Mouse (Mus musculus) colon, adult 2 months (tissue): Measurements from ENCODE around the gene Gm4303. TPM values are rescaled to one million over a fixed set of nuclear protein-coding genes. Genes with fewer than 3 reads are reported as not detected.

ENCODE experiments used
- polyA plus RNA-seq: library from polyadenylated mRNA; depleted of rRNA; stranded (reverse); fragments of >200 nt; gene quantifications from 2 replicates; pipeline ENCODE4 v1.2.3, GENCODE M21; 2012; rRNA removed

The Gm4303 gene
- polyA plus RNA-seq, result not detected in 2 replicates

GRCm38 (mm10) chr10:100345672-100346071 is at the start of gene Gm4303:
TSS of gene Gm4303 (plus strand) at chr10:100345972.

GRCm38 (mm10) chr10:100335376-100335775 is 10.4 kb upstream of the Gm4303 start, which contains the start of gene Gm4301:
TSS of gene Gm4301 (plus strand) at chr10:100335676.

DNA sequence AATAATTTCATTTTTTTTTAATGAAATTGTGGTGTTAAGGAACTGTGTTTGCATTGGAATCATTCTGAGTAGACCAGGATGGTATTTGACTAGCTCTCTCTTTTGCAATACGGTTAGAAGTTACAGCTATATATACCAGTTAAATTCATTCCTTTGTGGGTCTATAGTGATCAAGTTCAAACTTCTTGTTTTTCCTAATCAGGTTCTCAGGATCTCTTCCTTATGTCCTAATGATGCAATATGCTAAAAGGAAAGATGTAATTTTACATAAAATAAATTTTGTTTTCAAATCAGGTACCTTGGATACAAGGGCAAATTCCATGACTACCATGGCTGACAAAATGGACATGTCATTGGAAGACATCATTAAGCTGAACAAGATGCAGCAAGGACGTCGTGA is 5.2 kb upstream of the Gm4303 start, which contains the start of gene Gm4302:
TSS of gene Gm4302 (plus strand) at position 301 of the 400 bp plus-strand sequence.

GRCm38 (mm10) chr10:100350793-100351192 is 5.0 kb downstream of the Gm4303 start, which contains the start of gene Gm4305:
TSS of gene Gm4305 (plus strand) at chr10:100351093.

DNA sequence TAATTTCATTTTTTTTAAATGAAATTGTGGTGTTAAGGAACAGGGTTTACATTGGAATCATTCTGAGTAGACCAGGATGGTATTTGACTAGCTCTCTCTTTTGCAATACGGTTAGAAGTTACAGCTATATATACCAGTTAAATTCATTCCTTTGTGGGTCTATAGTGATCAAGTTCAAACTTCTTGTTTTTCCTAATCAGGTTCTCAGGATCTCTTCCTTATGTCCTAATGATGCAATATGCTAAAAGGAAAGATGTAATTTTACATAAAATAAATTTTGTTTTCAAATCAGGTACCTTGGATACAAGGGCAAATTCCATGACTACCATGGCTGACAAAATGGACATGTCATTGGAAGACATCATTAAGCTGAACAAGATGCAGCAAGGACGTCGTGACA is 15.3 kb downstream of the Gm4303 start, which contains the start of gene Gm4307:
TSS of gene Gm4307 (plus strand) at position 301 of the 400 bp plus-strand sequence.

GRCm38 (mm10) chr10:100382460-100382859 is 36.7 kb downstream of the Gm4303 start, which contains the start of gene Gm4312:
TSS of gene Gm4312 (minus strand) at chr10:100382560.

Other genes starting within 250 kb of the Gm4303 start
- not detected in 2 replicates for gene Gm4301, start 10.3 kb upstream of the Gm4303 start, polyA plus RNA-seq
- gene Gm4302, start 5.1 kb upstream of the Gm4303 start, polyA plus RNA-seq, result not detected in 2 replicates
- not detected in 2 replicates for gene Gm4305, start 5.1 kb downstream of the Gm4303 start, polyA plus RNA-seq
- gene Gm4307, start 15.4 kb downstream of the Gm4303 start, polyA plus RNA-seq, result not detected in 2 replicates
- not detected in 2 replicates for gene Gm4312, start 36.6 kb downstream of the Gm4303 start, polyA plus RNA-seq
- gene Tmtc3, start 141.4 kb downstream of the Gm4303 start, polyA plus RNA-seq, result 2.8 and 3.5 TPM in 2 replicates
- gene Cep290, start 141.6 kb downstream of the Gm4303 start, polyA plus RNA-seq, result 0.09 and 0.20 TPM in 2 replicates
- 4.0 and 4.3 TPM in 2 replicates for gene 4930430F08Rik, start 244.5 kb downstream of the Gm4303 start, polyA plus RNA-seq
- not detected in 2 replicates for gene 1700017N19Rik, start 244.5 kb downstream of the Gm4303 start, polyA plus RNA-seq